Mouse (Mus musculus) CH12.LX (cell line): ENCODE results near the gene Ppm1b. TPM values are rescaled to one million over a fixed set of nuclear protein-coding genes. Genes with fewer than 3 reads are reported as not detected.

ENCODE experiments used
- DNase-seq: peaks from one replicate; pipeline ENCODE4 v3.0.0-alpha.2; 2013; ENCODE audit errors: extremely low read depth
- H3K27ac ChIP-seq: 2 replicates; pipeline ENCODE4 v1.5.1; 2012; ENCODE audit warnings: low read depth, mild to moderate bottlenecking, control low read depth, moderate library complexity; ENCODE audit not compliant: insufficient read depth
- H3K27me3 ChIP-seq: replicated peaks from 2 replicates; pipeline ENCODE3; 2012; ENCODE audit warnings: inconsistent platforms
- H3K36me3 ChIP-seq, 2 experiments: replicated peaks in 1 of 2; 2 replicates each; pipeline versions ENCODE3 to v1.6.1; 2012; ENCODE audit warnings: inconsistent platforms in 1 of 2, low read length in 1 of 2, mild to moderate bottlenecking in 1 of 2, mixed read lengths in 1 of 2, moderate library complexity in 1 of 2; ENCODE audit not compliant: control insufficient read depth in 1 of 2, insufficient read depth in 1 of 2
- H3K4me1 ChIP-seq, 2 experiments: 2 replicates each; pipeline ENCODE4 v1.6.1; 2012; ENCODE audit warnings: inconsistent platforms in 1 of 2, moderate library complexity in 1 of 2; ENCODE audit not compliant: insufficient read depth in 2 of 2, control insufficient read depth in 1 of 2
- H3K4me2 ChIP-seq: 2 replicates; pipeline ENCODE4 v1.6.1; 2012; ENCODE audit warnings: low read depth, mild to moderate bottlenecking, control low read depth; ENCODE audit not compliant: poor library complexity, insufficient read depth, severe bottlenecking
- H3K4me3 ChIP-seq, 3 experiments: fragments of 150-350 bp in 1 of 3; sonication (generic) in 1 of 3; replicated peaks in 1 of 3; 2 replicates each; pipeline versions ENCODE3 to v1.5.1; 2011 to 2012; ENCODE audit warnings: low read depth in 2 of 3, low read length in 2 of 3, mild to moderate bottlenecking in 2 of 3, moderate library complexity in 2 of 3, control low read depth in 1 of 3, improper control_type of control experiment in 1 of 3, inconsistent platforms in 1 of 3, mixed read lengths in 1 of 3; ENCODE audit not compliant: poor library complexity in 1 of 3
- H3K79me2 ChIP-seq: replicated peaks from 2 replicates; pipeline ENCODE4 v1.6.1; 2012; ENCODE audit warnings: mild to moderate bottlenecking, moderate library complexity; ENCODE audit not compliant: control insufficient read depth, poor library complexity, insufficient read depth, severe bottlenecking; ENCODE audit errors: extremely low read depth
- H3K9ac ChIP-seq: 2 replicates; pipeline ENCODE4 v1.6.1; 2012; ENCODE audit warnings: low read depth, mild to moderate bottlenecking, control low read depth, moderate library complexity; ENCODE audit not compliant: insufficient read depth
- H3K9me3 ChIP-seq: replicated peaks from 2 replicates; pipeline ENCODE3; 2012; ENCODE audit warnings: low read length, inconsistent platforms, mixed read lengths
- BHLHE40 ChIP-seq: IDR thresholded peaks from 2 replicates; pipeline ENCODE4 v1.6.1; 2011; ENCODE audit warnings: mild to moderate bottlenecking, low read depth, low read length, improper control_type of control experiment
- CHD1 ChIP-seq: IDR thresholded peaks from 2 replicates; pipeline ENCODE4 v1.6.1; 2012; ENCODE audit warnings: low read depth, low read length, improper control_type of control experiment, inconsistent platforms
- CHD2 ChIP-seq: IDR thresholded peaks from 2 replicates; pipeline ENCODE4 v1.6.1; 2011; ENCODE audit warnings: low read length, improper control_type of control experiment
- CTCF ChIP-seq, 2 experiments: IDR thresholded peaks in 1 of 2; conservative IDR thresholded peaks in 1 of 2; 2 replicates each; pipeline ENCODE4 v1.5.1; 2011 to 2012; ENCODE audit warnings: low read depth in 2 of 2, low read length in 2 of 2, improper control_type of control experiment in 1 of 2, inconsistent platforms in 1 of 2, mild to moderate bottlenecking in 1 of 2, moderate library complexity in 1 of 2
- ELF1 ChIP-seq: IDR thresholded peaks from 2 replicates; pipeline ENCODE4 v1.6.1; 2014; ENCODE audit warnings: low read depth, mild to moderate bottlenecking, inconsistent platforms, low read length, improper control_type of control experiment
- ETS1 ChIP-seq: conservative IDR thresholded peaks from 2 replicates; pipeline ENCODE4 v1.6.1; 2012; ENCODE audit warnings: low read depth, mild to moderate bottlenecking, inconsistent platforms, low read length, improper control_type of control experiment, moderate library complexity
- GABPA ChIP-seq: IDR thresholded peaks from 2 replicates; pipeline ENCODE4 v1.6.1; 2012; ENCODE audit warnings: low read depth, low read length, improper control_type of control experiment, inconsistent platforms; ENCODE audit not compliant: insufficient replicate concordance
- IRF4 ChIP-seq: IDR thresholded peaks from 2 replicates; pipeline ENCODE4 v1.6.1; 2014; ENCODE audit warnings: low read depth, mild to moderate bottlenecking, inconsistent platforms, low read length, improper control_type of control experiment
- JUN ChIP-seq: IDR thresholded peaks from 2 replicates; pipeline ENCODE4 v1.6.1; 2011; ENCODE audit warnings: low read depth, mild to moderate bottlenecking, low read length, improper control_type of control experiment, moderate library complexity; ENCODE audit not compliant: insufficient read depth
- JUND ChIP-seq: conservative IDR thresholded peaks from 2 replicates; pipeline ENCODE4 v1.6.1; 2011; ENCODE audit warnings: low read depth, low read length, improper control_type of control experiment
- KAT2A ChIP-seq: IDR thresholded peaks from 2 replicates; pipeline ENCODE4 v1.6.1; 2012; ENCODE audit warnings: low read length, improper control_type of control experiment, inconsistent platforms; ENCODE audit not compliant: insufficient replicate concordance
- MAFK ChIP-seq: IDR thresholded peaks from 2 replicates; pipeline ENCODE4 v1.6.1; 2011; ENCODE audit warnings: low read length, improper control_type of control experiment; ENCODE audit not compliant: insufficient replicate concordance
- MAZ ChIP-seq: IDR thresholded peaks from 2 replicates; pipeline ENCODE4 v1.6.1; 2012; ENCODE audit warnings: low read depth, mild to moderate bottlenecking, inconsistent platforms, low read length, improper control_type of control experiment, moderate library complexity
- MYC ChIP-seq: IDR thresholded peaks from 2 replicates; pipeline ENCODE4 v1.6.1; 2011; ENCODE audit warnings: low read depth, mild to moderate bottlenecking, improper control_type of control experiment, low read length
- NELFE ChIP-seq: IDR thresholded peaks from 2 replicates; pipeline ENCODE4 v1.6.1; 2011; ENCODE audit warnings: low read depth, low read length, improper control_type of control experiment
- NRF1 ChIP-seq: IDR thresholded peaks from 2 replicates; pipeline ENCODE4 v1.6.1; 2014; ENCODE audit warnings: low read depth, mild to moderate bottlenecking, inconsistent platforms, low read length, improper control_type of control experiment, moderate library complexity
- PAX5 ChIP-seq: IDR thresholded peaks from 2 replicates; pipeline ENCODE4 v1.6.1; 2012; ENCODE audit warnings: low read length, inconsistent platforms, mixed read lengths
- POLR2A ChIP-seq: IDR thresholded peaks from 2 replicates; pipeline ENCODE4 v1.6.1; 2011; ENCODE audit warnings: low read depth, mild to moderate bottlenecking, improper control_type of control experiment, low read length
- POLR2AphosphoS2 ChIP-seq: IDR thresholded peaks from 2 replicates; pipeline ENCODE4 v1.6.1; 2011; ENCODE audit warnings: low read depth, low read length, improper control_type of control experiment
- TCF12 ChIP-seq: IDR thresholded peaks from 2 replicates; pipeline ENCODE4 v1.6.1; 2014; ENCODE audit warnings: low read depth, mild to moderate bottlenecking, inconsistent platforms, low read length, improper control_type of control experiment
- USF1 ChIP-seq: IDR thresholded peaks from 2 replicates; pipeline ENCODE4 v1.6.1; 2014; ENCODE audit warnings: low read depth, mild to moderate bottlenecking, inconsistent platforms, low read length, improper control_type of control experiment
- USF2 ChIP-seq: conservative IDR thresholded peaks from 2 replicates; pipeline ENCODE4 v1.6.1; 2011; ENCODE audit warnings: low read depth, low read length, improper control_type of control experiment
- ZC3H11A ChIP-seq: IDR thresholded peaks from 2 replicates; pipeline ENCODE4 v1.6.1; 2012; ENCODE audit warnings: low read depth, mild to moderate bottlenecking, inconsistent platforms, low read length, improper control_type of control experiment
- ZMIZ1 ChIP-seq: IDR thresholded peaks from 2 replicates; pipeline ENCODE4 v1.6.1; 2012; ENCODE audit warnings: low read depth, mild to moderate bottlenecking, inconsistent platforms, low read length, improper control_type of control experiment
- ZNF384 ChIP-seq: IDR thresholded peaks from 2 replicates; pipeline ENCODE4 v1.6.1; 2012; ENCODE audit warnings: low read depth, low read length, improper control_type of control experiment, inconsistent platforms
- dilution Hi-C: fragments of 300-500 bp; cut with MboI; formaldehyde crosslinking; loops from 2 replicates; pipeline ENCODE4 v1.14.3; 2020; ENCODE audit warnings: low sequenced_read_pairs; ENCODE audit not compliant: extremely low pct_unique_long_range_greater_than_20kb, extremely low pct_ligation_motif_present
- in situ Hi-C: fragments of 300-500 bp; cut with MboI; formaldehyde crosslinking; loops from 3 replicates; pipeline ENCODE4 v1.14.3; 2019; ENCODE audit warnings: low sequenced_read_pairs, low pct_ligation_motif_present, low pct_unique_long_range_greater_than_20kb, mixed read lengths
- polyA plus RNA-seq: library from polyadenylated mRNA; unstranded; fragments of >175 nt; gene quantifications from 2 replicates; pipeline ENCODE4 v1.2.1, GENCODE M21; 2012; ENCODE audit warnings: low read depth; ENCODE audit not compliant: insufficient read length
- total RNA-seq, 2 experiments: library from RNA; depleted of rRNA; stranded (reverse); fragments of 300-350 nt in 1 of 2; fragments of >200 nt in 1 of 2; gene quantifications; 2 replicates each; pipeline ENCODE4 v1.2.3; 2012 to 2014

The Ppm1b gene
- total and polyA plus RNA-seq, 3 experiments, result 37.7 to 49.6 (median 39.5) TPM

DNA sequence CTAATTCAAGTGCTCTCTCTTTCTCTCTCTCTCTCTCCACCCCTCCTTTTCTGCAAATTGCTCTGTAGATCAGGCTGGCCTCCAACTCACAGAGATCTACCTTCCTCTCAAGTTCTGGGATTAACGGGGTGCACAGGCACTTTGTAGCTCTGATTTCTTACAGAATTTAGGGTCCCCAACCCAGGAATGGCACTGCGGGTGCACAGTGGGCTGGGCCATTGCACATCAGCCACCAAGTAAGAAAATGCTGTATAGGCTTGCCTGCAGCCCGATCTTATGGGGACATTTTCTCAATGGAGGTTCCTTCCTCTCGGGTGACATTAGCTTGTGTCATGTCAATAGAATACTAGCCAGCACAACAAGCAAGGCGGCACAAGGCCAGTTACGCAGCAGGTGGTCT, 102.6 kb downstream of the Ppm1b start:
- dilution Hi-C loops, result no loop called here
- Histone ChIP-seq H3K36me3 (peaks cover 4 to 17% of the 10 kb centered on the region in 2 experiments), H3K4me2 (no peak overlapping the region), H3K27ac (no peak overlapping the region), H3K4me3 (no peak overlapping the region), H3K9ac (no peak overlapping the region), H3K79me2 (no peaks in the 10 kb centered on the region), H3K9me3 (no peaks in the 10 kb centered on the region), H3K4me1 (no peaks in the 10 kb centered on the region), H3K27me3 (no peaks in the 10 kb centered on the region)
- in situ Hi-C loops, result no loop called here
- no peak for DNase-seq
- no peak for TF ChIP-seq ZNF384
- no peak for TF ChIP-seq CHD1
- TF ChIP-seq ELF1, result no peak
- no peak for TF ChIP-seq IRF4
- no peak for TF ChIP-seq CTCF (conservative IDR thresholded peaks at IDR 0.05 in 1 of 2, IDR thresholded peaks at IDR 0.05 in 1 of 2; ENCODE audit: low read depth in 2 of 2, low read length in 2 of 2)
- TF ChIP-seq JUND, result no peak
- TF ChIP-seq BHLHE40, result no peak
- no peak for TF ChIP-seq ETS1

DNA sequence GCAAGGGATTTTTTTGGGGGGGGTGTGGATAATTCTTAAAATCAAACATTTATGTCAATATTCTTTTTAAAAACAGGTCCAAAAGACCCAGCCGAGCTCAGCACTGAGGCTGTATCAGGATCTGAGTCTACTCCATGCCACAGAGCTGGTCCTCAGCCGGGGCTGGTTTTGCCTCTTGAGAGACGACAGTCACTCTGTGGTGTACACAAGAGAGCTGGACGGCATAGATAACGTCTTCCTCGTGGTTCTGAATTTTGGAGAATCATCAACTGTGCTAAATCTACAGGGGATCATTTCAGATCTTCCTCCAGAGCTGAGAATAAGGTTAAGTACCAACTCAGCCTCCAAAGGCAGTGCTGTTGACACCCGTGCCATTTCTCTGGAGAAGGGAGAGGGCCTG, 107.0 kb downstream of the Ppm1b start:
- Histone ChIP-seq H3K36me3 (peaks cover 31 to 57% of the 10 kb centered on the region in 2 experiments), H3K9ac (no peak overlapping the region), H3K27me3 (no peaks in the 10 kb centered on the region), H3K27ac (no peak overlapping the region), H3K4me2 (no peak overlapping the region)
- dilution Hi-C loops, result no loop called here
- no peak for TF ChIP-seq CHD2
- no peak for TF ChIP-seq TCF12
- TF ChIP-seq GABPA, result no peak
- no peak for TF ChIP-seq JUN
- TF ChIP-seq, all 38 proteins: peak for 0
- Histone ChIP-seq H3K79me2 (no peaks in the 10 kb centered on the region), H3K9me3 (no peaks in the 10 kb centered on the region), H3K4me3 (no peak overlapping the region), H3K4me1 (no peaks in the 10 kb centered on the region)
- no peak for DNase-seq
- in situ Hi-C loops, result no loop called here

DNA sequence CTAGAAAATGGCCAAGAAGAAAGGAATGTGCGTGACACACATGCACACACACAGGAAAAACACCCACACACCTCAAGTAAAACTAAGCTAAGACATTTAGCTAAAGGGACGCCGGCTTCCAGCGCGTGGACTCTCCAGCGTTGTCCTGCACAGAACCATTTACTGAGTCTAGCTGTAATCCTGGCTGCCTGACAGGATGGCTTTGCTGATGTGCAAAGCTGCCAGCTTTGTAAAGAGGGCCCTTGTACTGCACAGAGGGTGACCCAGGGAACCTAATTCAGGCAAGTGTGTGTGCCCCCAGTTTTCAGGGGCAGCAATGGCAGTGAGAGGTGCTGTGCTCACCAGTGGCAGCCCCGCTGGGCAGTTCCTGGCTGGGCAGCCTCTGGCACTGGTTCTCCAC, 110.8 kb downstream of the Ppm1b start:
- Histone ChIP-seq H3K4me2 (no peak overlapping the region), H3K27ac (no peak overlapping the region), H3K4me1 (no peaks in the 10 kb centered on the region), H3K27me3 (no peaks in the 10 kb centered on the region), H3K4me3 (no peak overlapping the region), H3K9ac (no peak overlapping the region), H3K36me3 (peaks cover 54 to 89% of the 10 kb centered on the region in 2 experiments), H3K79me2 (no peaks in the 10 kb centered on the region), H3K9me3 (no peaks in the 10 kb centered on the region)
- dilution Hi-C loops, result no loop called here
- TF ChIP-seq CHD2 (no peak), MAZ (no peak), ZC3H11A (no peak), PAX5 (no peak), BHLHE40 (no peak), NRF1 (no peak), POLR2A (no peak), MAFK (no peak), NELFE (no peak), ZMIZ1 (no peak), MYC (no peak), IRF4 (no peak), USF1 (no peak), ELF1 (no peak), JUND (no peak), KAT2A (no peak), POLR2AphosphoS2 (no peak), USF2 (no peak)
- DNase-seq, result no peak
- in situ Hi-C loops, result no loop called here
